Mouse (Mus musculus) bone marrow macrophage, adult 2 months (primary cell): ENCODE data around the gene Dst. TPM values are rescaled to one million over a fixed set of nuclear protein-coding genes. Genes with fewer than 3 reads are reported as not detected.

Experiments
- H3K27ac ChIP-seq: 2 replicates; pipeline ENCODE4 v1.5.1; 2012; ENCODE audit warnings: low read depth, low read length; ENCODE audit not compliant: insufficient read depth
- H3K4me1 ChIP-seq: 2 replicates; pipeline ENCODE4 v1.6.1; 2012; ENCODE audit warnings: low read length; ENCODE audit not compliant: control insufficient read depth, insufficient read depth
- H3K4me3 ChIP-seq: 2 replicates; pipeline ENCODE4 v1.5.1; 2012; ENCODE audit warnings: mild to moderate bottlenecking, low read length, moderate library complexity; ENCODE audit not compliant: insufficient read depth
- CTCF ChIP-seq: IDR thresholded peaks from 2 replicates; pipeline ENCODE4 v1.5.1; 2012; ENCODE audit warnings: low read depth, mild to moderate bottlenecking, low read length, moderate library complexity
- POLR2A ChIP-seq: IDR thresholded peaks from 2 replicates; pipeline ENCODE4 v1.6.1; 2012; ENCODE audit warnings: mild to moderate bottlenecking, low read depth, low read length, borderline replicate concordance
- polyA plus RNA-seq: library from polyadenylated mRNA; stranded (reverse); fragments of >200 nt; gene quantifications from 2 replicates; pipeline ENCODE4 v1.2.4, GENCODE M21; 2012; ENCODE audit not compliant: missing spikeins, insufficient read depth, insufficient read length

Gene Dst
- 8.0 and 8.5 TPM in 2 replicates for polyA plus RNA-seq

GRCm38 (mm10) chr1:33908191-33908962 is at the start of gene Dst:
Gene Dst, plus strand, starts transcription at chr1:33908225.
- H3K4me3 ChIP-seq = peak within 1 kb of the TSS; percentile 70
- TF ChIP-seq POLR2A (no peak), CTCF (no peak)

GRCm38 (mm10) chr1:33869031-33869430 is 39.0 kb upstream of the Dst start:
- TF ChIP-seq POLR2A (no peak), CTCF (no peak)
- H3K27ac ChIP-seq = no peak overlapping the region
- H3K4me1 ChIP-seq = peaks cover 5% of the 10 kb centered on the region
- no peak overlapping the region for H3K4me3 ChIP-seq

More at GRCm38 (mm10) chr1:33908191-33908962, at the start of gene Dst:
- Histone ChIP-seq H3K4me1 (peaks cover 23% of the 10 kb centered on the region), H3K27ac (no peak within 1 kb of the TSS)

GRCm38 (mm10) chr1:33869437-33869836 is 38.6 kb upstream of the Dst start:
- Histone ChIP-seq H3K4me1 (peaks cover 5% of the 10 kb centered on the region), H3K4me3 (no peak overlapping the region), H3K27ac (no peak overlapping the region)
- no peak for TF ChIP-seq CTCF
- no peak for TF ChIP-seq POLR2A

- Histone ChIP-seq H3K4me3 (no peak overlapping the region), H3K4me1 (peaks cover 29% of the 10 kb centered on the region), H3K27ac (no peak overlapping the region)
- TF ChIP-seq CTCF = no peak
- TF ChIP-seq POLR2A = no peak
Observed at GRCm38 (mm10) chr1:33873561-33873960, 34.5 kb upstream of the Dst start.

GRCm38 (mm10) chr1:33875691-33876090 is 32.3 kb upstream of the Dst start:
- TF ChIP-seq CTCF = no peak
- TF ChIP-seq POLR2A = no peak
- H3K27ac ChIP-seq = peak overlapping the region; percentile 63; the same call in 1 of the 2 replicates
- H3K4me3 ChIP-seq = no peak overlapping the region
- H3K4me1 ChIP-seq = peaks cover 27% of the 10 kb centered on the region

- H3K27ac ChIP-seq = no peak overlapping the region; the same call in 1 of the 2 replicates
Observed at GRCm38 (mm10) chr1:33876416-33876815, 31.6 kb upstream of the Dst start.

GRCm38 (mm10) chr1:33878170-33878569 is 29.9 kb upstream of the Dst start:
- H3K27ac ChIP-seq = no peak overlapping the region
- no peak overlapping the region for H3K4me3 ChIP-seq
- no peak for TF ChIP-seq POLR2A
- no peak for TF ChIP-seq CTCF
- peaks cover 27% of the 10 kb centered on the region for H3K4me1 ChIP-seq

More at GRCm38 (mm10) chr1:33876416-33876815, 31.6 kb upstream of the Dst start:
- peaks cover 27% of the 10 kb centered on the region for H3K4me1 ChIP-seq
- no peak for TF ChIP-seq CTCF
- TF ChIP-seq POLR2A = no peak
- no peak overlapping the region for H3K4me3 ChIP-seq

GRCm38 (mm10) chr1:33883102-33883839 is 24.8 kb upstream of the Dst start:
- H3K4me1 ChIP-seq = peaks cover 5% of the 10 kb centered on the region
- peak overlapping the region; percentile 62 for H3K27ac ChIP-seq
- TF ChIP-seq POLR2A (no peak), CTCF (no peak)
- peak overlapping the region; percentile 52 for H3K4me3 ChIP-seq

- Histone ChIP-seq H3K27ac (no peak overlapping the region), H3K4me3 (no peak overlapping the region), H3K4me1 (peaks cover 6% of the 10 kb centered on the region)
- TF ChIP-seq CTCF = peak; percentile 57
- no peak for TF ChIP-seq POLR2A
Observed at GRCm38 (mm10) chr1:33892784-33893183, 15.2 kb upstream of the Dst start.

GRCm38 (mm10) chr1:33896116-33896515 is 11.9 kb upstream of the Dst start:
- TF ChIP-seq CTCF = no peak
- TF ChIP-seq POLR2A = no peak
- Histone ChIP-seq H3K4me3 (no peak overlapping the region), H3K4me1 (peaks cover 25% of the 10 kb centered on the region), H3K27ac (no peak overlapping the region)
